Mouse (Mus musculus) kidney, adult 2 months (tissue): Measurements from ENCODE around the gene Brwd1.

Source experiments
- CTCF ChIP-seq: fragments of 200-500 bp; conservative IDR thresholded peaks from 2 replicates; pipeline ENCODE4 v1.5.1; 2011; ENCODE audit warnings: low read depth, mild to moderate bottlenecking, control low read depth, low read length, moderate library complexity, mixed read lengths; ENCODE audit not compliant: insufficient read depth, insufficient read length
- POLR2A ChIP-seq: fragments of 200-500 bp; IDR thresholded peaks from one replicate; pipeline ENCODE4 v1.6.1; 2011; ENCODE audit warnings: low read depth, low read length, control low read depth

- TF ChIP-seq CTCF (no peak), POLR2A (no peak)
These were observed 995 bp downstream of the Brwd1 start for GRCm38 (mm10) chr16:96081331-96081730.
